Mouse (Mus musculus) left cerebral cortex, adult 8-10 months (tissue): ENCODE measurements at regions not wholly inside any gene's neighbourhood (a gene's known extent, or its start where the extent isn't known, plus 50 kb on each side); places are given as distances from the start of the nearest gene placed in this dataset.
"Not testable (repeated sequence)": the region's sequence is repeated elsewhere in the genome, so short reads cannot be mapped to it uniquely, and the experiment has no call there.

Experiments
- DNase-seq, 2 experiments: peaks; one replicate each; pipeline ENCODE4 v3.0.0; 2022; ENCODE audit warnings: low spot score in 2 of 2

DNA sequence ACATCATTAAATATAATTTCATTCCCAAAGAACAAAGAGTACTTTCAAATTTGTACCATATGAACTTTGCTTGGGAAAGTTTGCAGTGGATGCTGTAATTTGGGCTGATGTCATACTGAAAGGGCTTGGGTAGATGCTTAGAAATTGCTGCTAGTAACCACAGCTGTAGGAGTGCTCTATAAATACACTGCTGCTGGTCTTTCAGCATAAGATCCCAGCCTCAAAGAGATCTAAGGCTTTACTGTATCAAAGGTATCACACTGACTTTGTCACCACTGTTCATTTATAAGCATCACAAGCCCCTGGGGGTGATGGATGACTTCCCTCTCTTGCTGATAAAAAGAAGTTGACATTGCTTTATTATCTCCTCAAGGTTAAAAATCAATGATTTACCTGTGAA is 497.2 kb downstream of the Pla2g4a start:
- no peak for DNase-seq

GRCm38 (mm10) chr1:149449801-149450493 is 511.1 kb downstream of the Pla2g4a start:
- DNase-seq, result no peak

GRCm38 (mm10) chr1:149448516-149448915 is 512.6 kb downstream of the Pla2g4a start:
- no peak for DNase-seq

DNA sequence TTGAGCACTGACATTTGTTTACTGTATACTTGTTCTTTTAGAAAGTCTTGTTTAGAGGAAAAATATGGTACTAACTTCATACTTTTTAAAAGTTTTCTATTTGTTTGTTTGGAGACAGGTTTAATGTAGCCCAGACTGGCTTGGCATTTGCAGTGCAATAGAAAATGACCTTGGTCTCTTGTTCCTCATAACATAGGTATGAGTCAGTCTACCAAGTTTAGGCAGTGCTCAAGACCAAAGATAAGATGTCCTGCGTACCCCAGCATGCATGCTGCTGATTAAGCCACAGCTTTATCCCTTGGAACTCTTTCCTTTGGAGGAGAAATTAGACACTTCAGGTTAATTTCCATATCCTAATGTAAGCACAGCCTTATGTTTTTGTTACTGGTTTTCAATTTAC is 550.1 kb downstream of the Pla2g4a start:
- DNase-seq, result no peak

DNA sequence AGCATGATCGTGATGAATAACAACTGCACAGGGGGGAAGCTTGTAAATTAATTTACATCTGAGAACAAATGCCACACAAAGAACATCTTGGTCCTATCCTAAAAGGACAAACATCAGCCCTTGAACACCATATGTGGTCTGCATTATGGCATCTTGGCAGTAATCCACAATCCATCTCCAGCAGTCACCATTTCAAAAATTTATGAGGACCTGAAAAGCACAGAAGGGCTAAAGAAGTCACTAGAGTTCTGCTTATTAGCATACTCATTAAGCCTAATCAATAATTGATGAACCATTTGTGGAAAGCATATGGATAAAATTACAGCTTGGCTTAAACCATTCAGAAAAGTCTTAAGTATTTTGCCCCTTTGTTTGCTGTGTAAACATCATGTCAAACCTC is 555.7 kb downstream of the Pla2g4a start:
- DNase-seq, result no peak

DNA sequence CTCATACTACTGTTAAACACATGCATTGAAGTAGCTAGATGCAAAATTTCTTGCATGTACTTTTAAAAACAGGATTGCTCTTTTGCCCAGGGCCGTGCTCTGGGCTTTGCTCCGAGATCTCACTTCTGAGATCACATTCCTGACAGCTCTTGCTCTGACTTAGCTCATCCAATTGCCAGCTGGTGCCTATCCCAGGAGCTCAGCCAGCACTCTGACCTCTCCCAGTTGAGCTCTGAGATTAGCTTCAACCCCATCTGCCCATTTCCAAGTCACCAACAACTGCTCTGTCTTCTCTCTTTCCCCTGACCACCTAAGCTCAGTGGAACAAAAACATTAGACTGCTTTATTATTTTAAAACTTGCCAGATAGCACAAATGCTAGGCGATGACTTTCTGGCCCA is 572.4 kb downstream of the Pla2g4a start:
- DNase-seq, result no peak

DNA sequence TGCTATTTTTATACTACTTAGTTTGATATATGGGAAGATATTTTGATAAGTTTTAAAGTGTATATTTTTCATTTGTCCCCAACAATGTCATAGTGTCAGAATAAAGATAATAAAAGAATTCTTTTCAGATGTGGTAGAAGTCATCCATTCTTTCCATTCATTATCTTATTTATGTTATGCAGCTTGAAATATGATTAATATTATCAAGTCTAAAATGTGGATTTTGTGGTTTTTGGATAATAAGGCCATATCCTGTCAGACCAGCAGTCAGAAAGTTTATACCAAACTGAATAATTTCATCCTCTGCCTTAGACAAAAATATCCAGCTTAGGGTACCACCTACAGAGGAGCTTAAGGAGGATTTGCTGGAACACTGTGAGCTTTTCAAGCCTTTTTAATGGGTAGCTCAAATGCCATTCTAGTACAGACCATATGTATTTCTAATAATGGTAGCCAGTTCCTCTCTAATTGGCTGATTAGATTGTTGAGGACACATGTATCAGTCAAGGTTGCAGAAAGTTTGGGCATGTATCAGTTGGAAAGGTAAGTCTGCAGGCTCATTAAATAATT is 609.7 kb downstream of the Pla2g4a start:
- DNase-seq, result no peak

- no peak for DNase-seq
These were observed 613.7 kb downstream of the Pla2g4a start for GRCm38 (mm10) chr1:149347359-149347758.

GRCm38 (mm10) chr1:149338158-149338557 is 622.9 kb downstream of the Pla2g4a start:
- no peak for DNase-seq

DNA sequence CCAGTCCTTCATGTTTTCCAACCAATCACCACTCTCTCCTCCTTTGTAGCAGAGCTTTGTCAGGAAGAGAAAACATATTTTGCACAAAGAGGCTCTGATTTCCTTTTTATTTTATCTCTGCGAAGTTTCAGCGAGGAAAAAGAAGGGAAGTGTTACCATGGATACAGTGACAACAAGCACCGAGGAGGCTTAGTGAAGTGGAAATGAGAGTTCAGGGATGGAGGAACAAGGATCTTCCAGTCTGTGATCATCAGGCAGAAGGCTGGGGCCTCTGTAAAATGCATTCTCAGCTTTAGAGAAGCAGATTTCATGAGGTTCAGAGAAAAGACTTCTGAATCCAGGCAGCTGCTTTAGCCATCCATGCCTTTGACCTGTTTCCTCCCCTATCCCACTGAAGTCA is 628.9 kb downstream of the Pla2g4a start:
- peak in 1 of 2 experiments; percentile 3 for DNase-seq

- no peak for DNase-seq
These were observed 633.9 kb downstream of the Pla2g4a start for GRCm38 (mm10) chr1:149327171-149327570.

DNA sequence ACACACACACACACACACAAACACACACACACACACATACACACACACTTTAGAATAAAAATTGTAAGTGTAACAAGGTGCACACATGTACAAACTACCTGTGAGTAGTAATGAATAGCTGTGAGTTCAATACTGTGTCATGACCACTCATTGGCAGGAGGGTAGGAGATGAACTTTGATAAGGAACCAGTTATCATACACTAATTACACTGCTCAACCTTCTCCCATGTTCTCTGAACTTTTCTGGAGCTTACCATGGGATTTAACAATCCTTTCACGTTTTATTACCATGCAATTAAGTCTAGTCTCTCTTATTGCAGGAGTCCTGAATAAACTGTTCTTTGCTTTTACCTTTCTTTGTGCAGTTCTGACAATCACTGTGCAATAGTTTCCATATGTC is 638.0 kb downstream of the Pla2g4a start:
- DNase-seq, result no peak

DNA sequence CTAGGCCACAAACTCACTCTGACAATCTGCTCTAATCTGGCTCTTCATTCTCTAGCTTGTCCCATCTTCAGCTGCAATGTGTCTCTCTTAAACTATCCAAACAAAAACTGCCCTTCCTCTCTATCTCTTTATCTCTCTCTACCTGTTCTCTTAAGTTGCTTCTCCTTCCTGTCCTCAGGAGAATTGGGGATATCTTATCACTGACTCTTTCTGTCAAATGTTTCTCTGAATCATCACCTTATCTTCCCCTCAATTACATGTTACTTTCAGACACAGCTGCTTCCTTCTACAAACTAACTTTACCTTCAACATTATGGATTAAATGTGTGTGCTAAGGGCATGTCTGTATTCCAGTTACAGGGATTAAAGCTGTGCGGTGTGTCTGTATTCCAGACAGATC is 671.4 kb downstream of the Pla2g4a start:
- no peak for DNase-seq

DNA sequence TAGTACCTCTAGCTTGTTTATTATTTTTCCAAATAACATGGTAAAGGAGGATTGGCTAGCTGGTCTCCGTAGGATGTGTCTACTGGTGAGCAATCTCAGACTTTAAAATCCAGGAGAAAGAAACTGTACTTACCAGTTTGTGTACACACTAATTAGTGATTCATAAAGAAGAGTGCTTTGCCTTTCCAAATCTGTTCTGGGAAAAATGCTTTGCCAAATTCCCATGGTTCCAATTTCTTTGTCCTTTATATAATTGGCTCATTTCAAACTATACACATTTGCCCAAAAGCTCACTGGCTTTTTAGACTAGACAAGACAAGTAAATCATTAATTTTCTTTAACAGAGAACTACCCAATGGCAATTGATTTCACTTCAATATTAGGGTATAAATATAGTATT is 686.2 kb downstream of the Pla2g4a start:
- DNase-seq, result no peak

GRCm38 (mm10) chr1:149256866-149257265 is 704.2 kb downstream of the Pla2g4a start:
- DNase-seq, result no peak

DNA sequence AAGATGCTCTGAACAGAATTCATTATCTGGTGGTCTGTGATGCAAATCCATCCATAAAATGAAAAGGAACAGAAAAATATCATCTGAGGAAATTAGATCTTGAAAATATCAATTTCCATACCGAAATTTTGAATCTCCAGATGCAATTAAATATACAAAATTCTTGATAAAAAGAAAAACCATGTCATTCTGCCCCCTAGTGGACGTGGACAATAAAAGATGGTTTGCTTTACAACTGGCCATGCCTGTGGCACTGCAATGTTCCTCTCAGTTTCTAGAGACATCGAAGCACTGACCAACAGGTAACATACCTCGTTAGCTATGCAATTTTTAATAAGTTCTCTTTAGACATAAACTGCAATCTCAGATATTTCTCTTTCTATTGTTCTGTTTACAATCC is 706.9 kb downstream of the Pla2g4a start:
- DNase-seq, result no peak

DNA sequence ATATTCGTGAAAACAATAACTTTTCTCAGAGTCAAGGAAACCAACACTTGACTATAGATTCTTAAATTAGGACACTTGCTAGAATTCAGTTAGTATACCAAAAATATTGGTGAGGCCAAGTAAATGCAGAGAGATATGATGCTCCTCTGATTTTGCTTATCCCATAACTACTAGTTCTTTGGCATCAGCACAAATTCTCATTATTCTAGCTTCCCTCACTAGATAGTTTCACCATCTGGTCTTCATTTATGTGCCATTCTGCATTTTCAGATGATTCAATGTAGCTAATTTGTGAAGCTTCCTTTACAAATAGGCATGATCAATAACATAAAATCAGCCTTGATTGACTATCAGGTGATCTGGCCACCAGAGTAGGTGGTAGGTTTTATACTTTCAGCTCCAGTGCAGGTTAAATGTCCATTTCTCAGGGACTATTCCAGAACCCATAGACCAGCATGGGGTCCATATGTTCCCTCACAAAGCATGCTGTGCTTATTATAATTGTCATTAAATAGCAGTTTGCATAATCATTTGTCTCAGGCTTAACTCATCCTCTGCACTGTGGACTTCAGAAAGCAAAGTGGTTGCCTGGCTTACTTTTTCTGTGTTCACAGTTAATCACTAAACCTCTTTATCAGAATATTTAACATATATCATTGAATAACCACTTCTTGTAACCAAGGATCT is 722.6 kb downstream of the Pla2g4a start:
- DNase-seq, result no peak

- not testable (repeated sequence) for DNase-seq
These were observed 733.9 kb downstream of the Pla2g4a start for GRCm38 (mm10) chr1:149227170-149227569.

GRCm38 (mm10) chr1:149226400-149226799 is 734.7 kb downstream of the Pla2g4a start:
- DNase-seq, result no peak

DNA sequence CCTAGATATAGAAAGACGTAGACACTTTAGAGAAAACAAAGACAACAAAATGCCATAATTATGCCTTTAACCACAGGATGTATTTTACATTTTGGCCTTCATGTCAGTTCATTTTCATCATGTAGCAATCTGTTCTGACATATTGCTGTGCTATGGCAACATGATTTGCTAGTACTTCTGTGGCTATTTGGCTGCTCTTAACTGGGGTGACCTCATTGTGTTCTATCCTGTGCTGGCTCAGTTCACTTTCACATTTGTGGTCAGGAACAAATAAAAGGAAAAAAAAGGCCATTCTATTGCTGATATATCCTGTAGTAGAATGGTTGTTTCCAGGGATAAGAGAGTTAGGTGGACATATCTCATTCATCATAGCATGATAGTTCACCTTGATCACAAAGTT is 758.5 kb downstream of the Pla2g4a start:
- no peak for DNase-seq

DNA sequence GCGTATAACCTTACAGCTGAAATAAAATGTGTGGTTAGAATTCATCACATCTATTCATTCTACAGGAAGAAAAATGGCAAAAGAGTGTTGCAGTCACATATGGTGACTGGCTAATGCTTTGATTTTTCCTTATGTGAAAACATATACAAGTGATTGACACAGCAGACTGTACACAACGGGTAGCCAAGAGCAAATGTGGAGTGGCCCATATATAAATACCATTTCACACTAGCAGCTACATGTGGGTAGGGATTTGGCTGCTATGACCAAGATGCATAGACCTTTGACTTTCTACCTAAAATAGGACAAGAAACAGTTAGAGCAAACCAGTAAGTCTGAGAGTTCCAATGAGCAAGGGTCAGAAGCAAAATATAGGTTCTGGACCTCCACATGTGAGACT is 761.8 kb downstream of the Pla2g4a start:
- DNase-seq, result no peak

DNA sequence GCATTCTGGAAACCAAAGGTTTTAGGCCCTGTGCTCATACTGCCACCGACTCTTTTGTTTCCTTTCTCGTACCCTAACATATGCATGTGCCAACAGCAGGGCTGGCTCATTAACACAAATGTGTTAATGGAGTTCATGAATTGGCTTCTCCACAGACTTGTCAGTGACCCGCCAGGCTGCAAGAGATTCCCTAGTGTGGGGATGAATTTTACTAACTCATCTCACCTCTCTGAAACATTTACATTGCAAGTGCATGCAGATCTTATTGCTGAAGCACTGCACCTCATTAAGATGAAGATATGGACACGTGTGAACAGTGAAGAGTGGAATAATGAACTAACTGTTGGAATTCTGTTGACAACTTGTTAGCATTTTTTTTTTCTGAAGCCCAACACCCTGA is 762.2 kb downstream of the Pla2g4a start:
- no peak for DNase-seq
